Mouse (Mus musculus) embryonic fibroblast, embryonic 13.5 days (primary cell): ENCODE data around the gene Filip1.

ENCODE experiments used
- CTCF ChIP-seq: IDR thresholded peaks from 2 replicates; pipeline ENCODE4 v1.5.1; 2011; ENCODE audit warnings: mild to moderate bottlenecking, control low read depth, low read length, moderate library complexity, borderline replicate concordance; ENCODE audit not compliant: insufficient read depth
- POLR2A ChIP-seq: IDR thresholded peaks from 2 replicates; pipeline ENCODE4 v1.6.1; 2011; ENCODE audit warnings: low read depth, mild to moderate bottlenecking, control low read depth, low read length, moderate library complexity

DNA sequence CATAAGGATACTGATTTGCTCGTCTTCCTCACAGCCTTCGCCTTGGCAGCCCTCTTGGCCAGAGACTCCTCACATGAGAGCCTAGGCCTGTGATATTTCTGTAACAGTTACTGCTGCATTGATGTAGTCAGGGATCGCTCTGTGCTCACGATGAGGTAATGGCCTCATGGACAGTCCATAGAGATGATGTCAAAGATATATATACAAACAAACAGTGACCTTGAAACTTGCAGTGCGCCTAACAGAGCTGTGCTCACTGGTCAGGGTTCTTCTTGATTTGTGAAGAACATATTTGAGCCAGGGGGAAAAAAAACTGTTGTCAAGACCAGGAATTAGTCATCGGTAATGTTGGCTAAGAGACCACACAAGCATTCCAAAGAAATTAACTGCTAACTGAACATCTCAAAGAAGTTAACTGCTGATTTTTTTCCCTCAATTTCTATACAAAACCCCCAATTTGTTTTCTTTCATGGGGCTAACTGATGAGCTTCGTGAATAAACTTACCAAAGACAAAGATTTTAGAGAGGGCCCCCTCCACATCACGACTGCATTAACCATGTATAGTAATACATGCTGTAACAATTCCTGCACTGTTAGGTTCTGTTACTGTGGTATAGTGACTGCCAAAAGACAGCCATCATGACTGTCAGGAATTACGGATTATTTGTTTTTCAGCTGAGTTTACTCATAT lies 86.0 kb downstream of the Filip1 start:
- no peak for TF ChIP-seq CTCF
- TF ChIP-seq POLR2A: no peak
